Mouse (Mus musculus) liver, adult 2 months (tissue): ENCODE data around the gene Acadvl.

Source experiments
- CTCF ChIP-seq: fragments of 200-500 bp; IDR thresholded peaks from 2 replicates; pipeline ENCODE4 v1.5.1; 2011; ENCODE audit warnings: low read depth, low read length, control low read depth
- POLR2A ChIP-seq: fragments of 200-500 bp; IDR thresholded peaks from 2 replicates; pipeline ENCODE4 v1.6.1; 2011; ENCODE audit warnings: low read length, control low read depth; ENCODE audit not compliant: insufficient read depth; ENCODE audit errors: extremely low read depth

GRCm38 (mm10) chr11:69990850-69991691 lies 24.1 kb downstream of the Acadvl start, which contains the start of gene Gabarap:
- TF ChIP-seq CTCF = 0 out of 2 replicates have a peak, but pooled peaks have one; percentile 11
- TF ChIP-seq POLR2A = peak; percentile 32; the same call in 1 of the 2 replicates
